Mouse (Mus musculus): Measurements from ENCODE around the gene Sacm1l. TPM values are rescaled to one million over a fixed set of nuclear protein-coding genes. Genes with fewer than 3 reads are reported as not detected.

The Sacm1l gene
- polyA plus RNA-seq, 1 experiment from 2014 or later: 68.7 TPM

- peak; percentile 67 for ATAC-seq (ENCODE audit: low FRiP score, low TSS enrichment)
- H3K4me2 ChIP-seq (replicated peaks; ENCODE audit: low read depth, low read length): no peak overlapping the region
Observed at GRCm38 (mm10) chr9:123489727-123490343, 39.7 kb upstream of the Sacm1l start.

GRCm38 (mm10) chr9:123490930-123491329 is 38.6 kb upstream of the Sacm1l start:
- Histone ChIP-seq H3K9me3 (ENCODE audit: low read length) (no peaks in the 10 kb centered on the region), H3K27me3 (ENCODE audit: insufficient read depth, low read length) (no peaks in the 10 kb centered on the region), H3K27ac (ENCODE audit: low read length) (no peak overlapping the region), H3K4me3 (ENCODE audit: low read length) (no peak overlapping the region), H3K36me3 (ENCODE audit: insufficient read depth, low read length) (no peaks in the 10 kb centered on the region), H3K4me1 (ENCODE audit: insufficient read depth, low read length) (peaks cover 52% of the 10 kb centered on the region), H3K9ac (replicated peaks; ENCODE audit: low read length) (no peak overlapping the region), H3K4me2 (replicated peaks; ENCODE audit: low read depth, low read length) (no peak overlapping the region)
- WGBS: 78% methylated on average over 5 of the region's 5 CpGs
- ATAC-seq (ENCODE audit: low FRiP score, low TSS enrichment): no peak

More at GRCm38 (mm10) chr9:123489727-123490343, 39.7 kb upstream of the Sacm1l start:
- Histone ChIP-seq H3K4me3 (ENCODE audit: low read length) (no peak overlapping the region), H3K4me1 (ENCODE audit: insufficient read depth, low read length) (peaks cover 50% of the 10 kb centered on the region), H3K27ac (ENCODE audit: low read length) (peak overlapping the region; percentile 60), H3K27me3 (ENCODE audit: insufficient read depth, low read length) (no peaks in the 10 kb centered on the region), H3K36me3 (ENCODE audit: insufficient read depth, low read length) (no peaks in the 10 kb centered on the region), H3K9me3 (ENCODE audit: low read length) (no peaks in the 10 kb centered on the region), H3K9ac (replicated peaks; ENCODE audit: low read length) (peak overlapping the region; percentile 39)
- WGBS: 35% methylated on average over 9 of the region's 9 CpGs

- ATAC-seq (ENCODE audit: low FRiP score, low TSS enrichment): peak; percentile 68
- H3K4me2 ChIP-seq (replicated peaks; ENCODE audit: low read depth, low read length): no peak overlapping the region
- H3K27ac ChIP-seq (ENCODE audit: low read length): peak overlapping the region; percentile 20; the same call in 1 of the 2 replicates
- no peak overlapping the region for H3K4me3 ChIP-seq (ENCODE audit: low read length)
- H3K4me1 ChIP-seq (ENCODE audit: insufficient read depth, low read length): peaks cover 49% of the 10 kb centered on the region
- H3K9me3 ChIP-seq (ENCODE audit: low read length): no peaks in the 10 kb centered on the region
- no peaks in the 10 kb centered on the region for H3K27me3 ChIP-seq (ENCODE audit: insufficient read depth, low read length)
- 0 out of 2 replicates have a peak overlapping the region, but pooled peaks have one; percentile 6 for H3K9ac ChIP-seq (replicated peaks; ENCODE audit: low read length)
- no peaks in the 10 kb centered on the region for H3K36me3 ChIP-seq (ENCODE audit: insufficient read depth, low read length)
- 63% methylated on average over 9 of the region's 9 CpGs for WGBS
Observed at GRCm38 (mm10) chr9:123491917-123492585, 37.5 kb upstream of the Sacm1l start.

- WGBS: 8% methylated on average over 13 of the region's 13 CpGs
Observed at GRCm38 (mm10) chr9:123496665-123497064, 32.9 kb upstream of the Sacm1l start.

DNA sequence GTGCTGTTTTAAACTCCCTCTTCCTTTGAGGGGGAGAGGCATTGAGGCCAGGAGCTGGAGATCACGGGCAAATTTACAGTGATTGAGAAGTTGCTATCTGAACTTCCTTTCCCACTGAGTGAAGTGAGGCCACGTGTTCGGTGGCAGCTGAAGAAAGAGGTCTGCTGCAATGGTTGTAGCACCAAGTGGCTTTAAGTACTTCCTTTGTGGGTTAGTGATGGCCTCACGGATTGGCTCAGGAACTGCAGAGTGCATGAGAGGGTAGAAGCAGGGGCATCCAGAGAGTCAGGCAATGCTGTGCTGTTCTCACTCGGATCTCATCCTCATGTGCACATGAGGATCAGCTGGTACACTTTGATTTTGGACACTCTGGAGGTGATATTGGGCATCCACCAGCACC is 31.7 kb upstream of the Sacm1l start:
- H3K9ac ChIP-seq (replicated peaks; ENCODE audit: low read length): no peak overlapping the region
- 66% methylated on average over 5 of the region's 5 CpGs for WGBS
- no peak overlapping the region for H3K4me3 ChIP-seq (ENCODE audit: low read length)
- H3K36me3 ChIP-seq (ENCODE audit: insufficient read depth, low read length): peaks cover 9% of the 10 kb centered on the region
- no peaks in the 10 kb centered on the region for H3K9me3 ChIP-seq (ENCODE audit: low read length)
- H3K27me3 ChIP-seq (ENCODE audit: insufficient read depth, low read length): no peaks in the 10 kb centered on the region
- H3K4me2 ChIP-seq (replicated peaks; ENCODE audit: low read depth, low read length): no peak overlapping the region
- no peak for ATAC-seq (ENCODE audit: low FRiP score, low TSS enrichment)
- peaks cover 6% of the 10 kb centered on the region for H3K4me1 ChIP-seq (ENCODE audit: insufficient read depth, low read length)
- no peak overlapping the region for H3K27ac ChIP-seq (ENCODE audit: low read length)

More at GRCm38 (mm10) chr9:123496665-123497064, 32.9 kb upstream of the Sacm1l start:
- H3K36me3 ChIP-seq (ENCODE audit: insufficient read depth, low read length): 0 out of 2 replicates have a peak, but pooled peaks cover 3% of the 10 kb centered on the region
- no peak overlapping the region for H3K9ac ChIP-seq (replicated peaks; ENCODE audit: low read length)
- H3K4me2 ChIP-seq (replicated peaks; ENCODE audit: low read depth, low read length): peak overlapping the region; percentile 42
- H3K27me3 ChIP-seq (ENCODE audit: insufficient read depth, low read length): no peaks in the 10 kb centered on the region
- no peak overlapping the region for H3K27ac ChIP-seq (ENCODE audit: low read length)
- H3K4me3 ChIP-seq (ENCODE audit: low read length): peak overlapping the region; percentile 17; the same call in 1 of the 2 replicates
- peaks cover 17% of the 10 kb centered on the region for H3K4me1 ChIP-seq (ENCODE audit: insufficient read depth, low read length)
- ATAC-seq (ENCODE audit: low FRiP score, low TSS enrichment): peak; percentile 60; the same call in 1 of the 2 replicates
- no peaks in the 10 kb centered on the region for H3K9me3 ChIP-seq (ENCODE audit: low read length)

- no peaks in the 10 kb centered on the region for H3K9me3 ChIP-seq (ENCODE audit: low read length)
- no peak overlapping the region for H3K27ac ChIP-seq (ENCODE audit: low read length)
- no peak for ATAC-seq (ENCODE audit: low FRiP score, low TSS enrichment)
- H3K9ac ChIP-seq (replicated peaks; ENCODE audit: low read length): no peak overlapping the region
- H3K4me3 ChIP-seq (ENCODE audit: low read length): no peak overlapping the region
- H3K4me2 ChIP-seq (replicated peaks; ENCODE audit: low read depth, low read length): no peak overlapping the region
- no peaks in the 10 kb centered on the region for H3K27me3 ChIP-seq (ENCODE audit: insufficient read depth, low read length)
- H3K36me3 ChIP-seq (ENCODE audit: insufficient read depth, low read length): peaks cover 11% of the 10 kb centered on the region
- 82% methylated on average over 4 of the region's 4 CpGs for WGBS
- H3K4me1 ChIP-seq (ENCODE audit: insufficient read depth, low read length): peaks cover 6% of the 10 kb centered on the region
Observed at GRCm38 (mm10) chr9:123500480-123500879, 29.1 kb upstream of the Sacm1l start.

GRCm38 (mm10) chr9:123503171-123503834 is 26.3 kb upstream of the Sacm1l start:
- Histone ChIP-seq H3K4me1 (ENCODE audit: insufficient read depth, low read length) (peaks cover 13% of the 10 kb centered on the region), H3K4me2 (replicated peaks; ENCODE audit: low read depth, low read length) (no peak overlapping the region), H3K27ac (ENCODE audit: low read length) (no peak overlapping the region), H3K27me3 (ENCODE audit: insufficient read depth, low read length) (no peaks in the 10 kb centered on the region), H3K9me3 (ENCODE audit: low read length) (no peaks in the 10 kb centered on the region), H3K36me3 (ENCODE audit: insufficient read depth, low read length) (peaks cover 11% of the 10 kb centered on the region), H3K4me3 (ENCODE audit: low read length) (no peak overlapping the region), H3K9ac (replicated peaks; ENCODE audit: low read length) (no peak overlapping the region)
- ATAC-seq (ENCODE audit: low FRiP score, low TSS enrichment): no peak
- 83% methylated on average over 5 of the region's 5 CpGs for WGBS

DNA sequence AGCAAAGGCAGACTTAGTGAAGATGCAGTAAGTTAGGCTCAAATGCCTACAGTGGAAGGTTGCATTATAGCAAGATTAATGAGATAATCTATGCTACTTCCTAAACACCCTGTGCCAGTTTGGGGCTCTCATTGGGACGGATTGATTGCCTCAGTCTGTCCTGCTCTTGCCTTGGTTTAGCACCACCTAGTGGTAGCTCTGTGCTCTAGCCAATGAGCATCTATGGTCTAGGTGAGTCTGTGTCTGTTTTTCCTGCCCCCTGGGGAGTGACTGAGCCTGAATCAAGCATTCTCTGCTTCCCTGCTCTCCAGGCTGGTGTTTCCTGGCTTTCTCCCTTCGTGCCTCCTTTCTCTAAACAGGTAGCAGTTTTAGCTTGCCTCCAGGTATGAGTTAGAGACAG is 25.2 kb upstream of the Sacm1l start:
- WGBS: 17% methylated on average over 2 of the region's 2 CpGs
- Histone ChIP-seq H3K4me3 (ENCODE audit: low read length) (no peak overlapping the region), H3K4me2 (replicated peaks; ENCODE audit: low read depth, low read length) (no peak overlapping the region), H3K4me1 (ENCODE audit: insufficient read depth, low read length) (peaks cover 13% of the 10 kb centered on the region), H3K9me3 (ENCODE audit: low read length) (no peaks in the 10 kb centered on the region), H3K27me3 (ENCODE audit: insufficient read depth, low read length) (no peaks in the 10 kb centered on the region), H3K27ac (ENCODE audit: low read length) (no peak overlapping the region), H3K36me3 (ENCODE audit: insufficient read depth, low read length) (peaks cover 11% of the 10 kb centered on the region), H3K9ac (replicated peaks; ENCODE audit: low read length) (no peak overlapping the region)
- peak; percentile 70 for ATAC-seq (ENCODE audit: low FRiP score, low TSS enrichment)

GRCm38 (mm10) chr9:123505598-123505997 is 24.0 kb upstream of the Sacm1l start:
- no peak for ATAC-seq (ENCODE audit: low FRiP score, low TSS enrichment)
- peaks cover 13% of the 10 kb centered on the region for H3K36me3 ChIP-seq (ENCODE audit: insufficient read depth, low read length)
- no peaks in the 10 kb centered on the region for H3K27me3 ChIP-seq (ENCODE audit: insufficient read depth, low read length)
- H3K9me3 ChIP-seq (ENCODE audit: low read length): no peaks in the 10 kb centered on the region
- no peak overlapping the region for H3K27ac ChIP-seq (ENCODE audit: low read length)
- peaks cover 24% of the 10 kb centered on the region for H3K4me1 ChIP-seq (ENCODE audit: insufficient read depth, low read length)
- H3K4me3 ChIP-seq (ENCODE audit: low read length): no peak overlapping the region
- 62% methylated on average over 1 of the region's 1 CpGs for WGBS
- H3K9ac ChIP-seq (replicated peaks; ENCODE audit: low read length): no peak overlapping the region
- no peak overlapping the region for H3K4me2 ChIP-seq (replicated peaks; ENCODE audit: low read depth, low read length)
